Mouse (Mus musculus): ENCODE data around the gene Syncrip.

- TF ChIP-seq POLR2A (IDR thresholded peaks at IDR 0.05; ENCODE audit: borderline replicate concordance, extremely low read depth, insufficient read depth, insufficient read length, poor library complexity, severe bottlenecking) (no peak), CTCF (IDR thresholded peaks at IDR 0.05; ENCODE audit: borderline replicate concordance, extremely low read depth, insufficient read depth, insufficient read length) (no peak)
Measured at GRCm38 (mm10) chr9:88520849-88521483, 38.6 kb upstream of the Syncrip start.

Measured in brain, embryonic 14.5 days (tissue).